Mouse (Mus musculus) liver, embryonic 11.5 days (tissue): ENCODE data around the gene 1700015G11Rik. TPM values are rescaled to one million over a fixed set of nuclear protein-coding genes. Genes with fewer than 3 reads are reported as not detected.

Experiments used
- ATAC-seq: fragments of 200-750 bp; cut with Nextera tagmentation; replicated peaks from 2 replicates; pipeline ENCODE4 v1.8.0; 2017; ENCODE audit warnings: moderate number of reproducible peaks, mild to moderate bottlenecking, moderate TSS enrichment, moderate library complexity; ENCODE audit not compliant: low FRiP score
- DNase-seq: peaks from one replicate; pipeline ENCODE4 v3.0.0-alpha.2; 2017; ENCODE audit warnings: low spot score
- H3K27ac ChIP-seq: fragments of 300-500 bp; sonication (generic); 2 replicates; pipeline ENCODE4 v1.5.1; 2014; ENCODE audit warnings: mild to moderate bottlenecking, low read depth, low read length, control low read depth
- H3K27me3 ChIP-seq: fragments of 300-500 bp; sonication (generic); replicated peaks from 2 replicates; pipeline ENCODE4 v1.6.1; 2014; ENCODE audit warnings: low read length, mixed read lengths; ENCODE audit not compliant: control insufficient read depth, insufficient read depth
- H3K36me3 ChIP-seq: fragments of 300-500 bp; sonication (generic); 2 replicates; pipeline ENCODE4 v1.6.1; 2014; ENCODE audit warnings: mild to moderate bottlenecking, low read length, moderate library complexity, mixed read lengths; ENCODE audit not compliant: control insufficient read depth, insufficient read depth
- H3K4me1 ChIP-seq: fragments of 300-500 bp; sonication (generic); replicated peaks from 2 replicates; pipeline ENCODE4 v1.6.1; 2014; ENCODE audit warnings: low read length, mixed read lengths; ENCODE audit not compliant: control insufficient read depth, insufficient read depth
- H3K4me2 ChIP-seq: fragments of 300-500 bp; sonication (generic); 2 replicates; pipeline ENCODE4 v1.6.1; 2014; ENCODE audit warnings: mild to moderate bottlenecking, control low read depth, moderate library complexity
- H3K4me3 ChIP-seq: fragments of 300-500 bp; sonication (generic); 2 replicates; pipeline ENCODE4 v1.5.1; 2014; ENCODE audit warnings: low read depth, low read length, control low read depth
- H3K9ac ChIP-seq: fragments of 300-500 bp; sonication (generic); 2 replicates; pipeline ENCODE4 v1.6.1; 2014; ENCODE audit warnings: low read depth, low read length, control low read depth
- H3K9me3 ChIP-seq: fragments of 300-500 bp; sonication (generic); 2 replicates; pipeline ENCODE4 v1.6.1; 2016; ENCODE audit warnings: low read length, inconsistent platforms, mixed read lengths; ENCODE audit not compliant: control insufficient read depth
- WGBS: fragments of 180-500 bp; shearing (Covaris S2); extraction: QIAGEN DNeasy Blood & Tissue Kit; methylation state at CpG from one replicate; pipeline ENCODE4 v1.1.7; 2014; 5-methylcytosine and 5-hydroxymethylcytosine counted together
- polyA plus RNA-seq: library from polyadenylated mRNA; unstranded; fragments of >200 nt; fragmentation: Nextera tagmentation; extraction: Ambion mirVana; gene quantifications from 2 replicates; pipeline ENCODE4 v1.2.1, GENCODE M21; 2014

1700015G11Rik gene
- polyA plus RNA-seq, 1 experiment from 2014 or later: not detected

GRCm38 (mm10) chr7:51973526-51973925 is 42.0 kb downstream of the 1700015G11Rik start:
- no peaks in the 10 kb centered on the region for H3K9me3 ChIP-seq
- H3K9ac ChIP-seq: no peak overlapping the region
- H3K36me3 ChIP-seq: no peaks in the 10 kb centered on the region
- H3K27ac ChIP-seq: no peak overlapping the region
- H3K4me2 ChIP-seq: no peak overlapping the region
- H3K4me3 ChIP-seq: no peak overlapping the region
- ATAC-seq (no peak), DNase-seq (no peak)
- H3K27me3 ChIP-seq: no peaks in the 10 kb centered on the region
- 85% methylated on average over 2 of the region's 2 CpGs for WGBS
- no peaks in the 10 kb centered on the region for H3K4me1 ChIP-seq

- Histone ChIP-seq H3K9me3 (no peaks in the 10 kb centered on the region), H3K36me3 (no peaks in the 10 kb centered on the region), H3K4me1 (no peaks in the 10 kb centered on the region), H3K4me3 (no peak overlapping the region), H3K27me3 (no peaks in the 10 kb centered on the region), H3K9ac (no peak overlapping the region), H3K4me2 (no peak overlapping the region), H3K27ac (no peak overlapping the region)
- DNase-seq (no peak), ATAC-seq (no peak)
- 70% methylated on average over 5 of the region's 5 CpGs for WGBS
Measured at GRCm38 (mm10) chr7:51973091-51973490, 42.4 kb downstream of the 1700015G11Rik start.

- Histone ChIP-seq H3K36me3 (no peaks in the 10 kb centered on the region), H3K4me1 (no peaks in the 10 kb centered on the region), H3K9ac (no peak overlapping the region), H3K9me3 (no peaks in the 10 kb centered on the region), H3K4me3 (no peak overlapping the region), H3K4me2 (no peak overlapping the region), H3K27me3 (no peaks in the 10 kb centered on the region), H3K27ac (no peak overlapping the region)
- ATAC-seq: 0 out of 2 replicates have a peak, but pooled peaks have one; percentile 24
- 32% methylated on average over 6 of the region's 6 CpGs for WGBS
- no peak for DNase-seq
Measured at GRCm38 (mm10) chr7:51972252-51972855, 43.2 kb downstream of the 1700015G11Rik start.

GRCm38 (mm10) chr7:51969379-51969778 is 46.1 kb downstream of the 1700015G11Rik start:
- no peaks in the 10 kb centered on the region for H3K36me3 ChIP-seq
- ATAC-seq (no peak), DNase-seq (no peak)
- no peaks in the 10 kb centered on the region for H3K4me1 ChIP-seq
- H3K27me3 ChIP-seq: no peaks in the 10 kb centered on the region
- no peak overlapping the region for H3K9ac ChIP-seq
- no peak overlapping the region for H3K27ac ChIP-seq
- H3K4me3 ChIP-seq: no peak overlapping the region
- H3K9me3 ChIP-seq: no peaks in the 10 kb centered on the region
- H3K4me2 ChIP-seq: no peak overlapping the region

- Histone ChIP-seq H3K4me3 (no peak overlapping the region), H3K9me3 (no peaks in the 10 kb centered on the region), H3K4me2 (no peak overlapping the region), H3K27ac (no peak overlapping the region), H3K4me1 (no peaks in the 10 kb centered on the region), H3K27me3 (no peaks in the 10 kb centered on the region), H3K36me3 (no peaks in the 10 kb centered on the region), H3K9ac (no peak overlapping the region)
- ATAC-seq (no peak), DNase-seq (no peak)
- WGBS: 62% methylated on average over 4 of the region's 4 CpGs
Measured at GRCm38 (mm10) chr7:51967581-51967980, 47.9 kb downstream of the 1700015G11Rik start.

GRCm38 (mm10) chr7:51964681-51965080 is 50.8 kb downstream of the 1700015G11Rik start:
- H3K27ac ChIP-seq: no peak overlapping the region
- H3K4me2 ChIP-seq: no peak overlapping the region
- no peaks in the 10 kb centered on the region for H3K27me3 ChIP-seq
- H3K4me1 ChIP-seq: no peaks in the 10 kb centered on the region
- no peaks in the 10 kb centered on the region for H3K9me3 ChIP-seq
- H3K36me3 ChIP-seq: no peaks in the 10 kb centered on the region
- DNase-seq (no peak), ATAC-seq (no peak)
- H3K9ac ChIP-seq: no peak overlapping the region
- 85% methylated on average over 7 of the region's 7 CpGs for WGBS
- no peak overlapping the region for H3K4me3 ChIP-seq

GRCm38 (mm10) chr7:51962219-51962952 is 53.1 kb downstream of the 1700015G11Rik start:
- Histone ChIP-seq H3K27ac (no peak overlapping the region), H3K9ac (no peak overlapping the region), H3K4me3 (no peak overlapping the region), H3K36me3 (no peaks in the 10 kb centered on the region), H3K4me1 (no peaks in the 10 kb centered on the region), H3K4me2 (no peak overlapping the region), H3K27me3 (no peaks in the 10 kb centered on the region), H3K9me3 (no peaks in the 10 kb centered on the region)
- 80% methylated on average over 10 of the region's 10 CpGs for WGBS
- DNase-seq: no peak
- ATAC-seq: no peak
